Mouse (Mus musculus): Measurements from ENCODE around the gene Stxbp1. TPM values are rescaled to one million over a fixed set of nuclear protein-coding genes. Genes with fewer than 3 reads are reported as not detected.

The Stxbp1 gene
- 5.5 and 6.8 TPM in 2 replicates for polyA plus RNA-seq (2015; fragmentation: Nextera tagmentation; extraction: Ambion mirVana)

DNA sequence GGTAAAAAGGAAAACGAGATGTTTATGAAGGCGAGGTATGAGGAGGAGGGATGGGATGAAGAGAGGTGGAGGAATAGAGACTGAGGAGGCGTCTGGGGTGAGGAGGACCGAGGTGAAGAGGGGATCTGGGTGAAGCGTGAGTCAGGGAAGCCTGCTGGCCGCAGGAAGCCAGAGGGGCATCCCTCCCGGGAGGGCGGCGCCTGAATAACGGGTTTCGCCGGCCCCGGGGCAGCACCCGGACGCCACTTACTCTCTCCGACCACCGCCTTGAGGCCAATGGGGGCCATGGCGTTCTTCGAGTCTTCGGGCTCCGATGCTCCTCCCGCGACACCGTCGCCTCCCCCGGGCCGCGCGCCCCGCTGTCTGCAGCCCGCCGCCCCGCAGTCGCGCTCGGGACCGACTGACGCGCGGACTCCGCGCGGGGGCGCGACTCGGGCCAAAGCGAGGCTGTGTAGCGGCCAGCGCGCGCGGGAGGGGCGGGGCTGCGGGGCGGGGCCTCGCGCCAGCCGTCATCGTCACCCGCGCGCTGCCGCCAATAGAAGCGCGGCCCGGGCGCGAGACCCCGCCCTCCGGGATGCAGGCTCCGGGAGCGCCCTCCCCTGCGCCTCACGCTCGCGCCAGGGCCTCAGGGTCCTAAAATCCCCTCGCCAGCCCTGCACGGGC is at the start of gene Stxbp1:
Stxbp1 (minus strand) TSS at position 441 of the 663 bp plus-strand sequence.

DNA sequence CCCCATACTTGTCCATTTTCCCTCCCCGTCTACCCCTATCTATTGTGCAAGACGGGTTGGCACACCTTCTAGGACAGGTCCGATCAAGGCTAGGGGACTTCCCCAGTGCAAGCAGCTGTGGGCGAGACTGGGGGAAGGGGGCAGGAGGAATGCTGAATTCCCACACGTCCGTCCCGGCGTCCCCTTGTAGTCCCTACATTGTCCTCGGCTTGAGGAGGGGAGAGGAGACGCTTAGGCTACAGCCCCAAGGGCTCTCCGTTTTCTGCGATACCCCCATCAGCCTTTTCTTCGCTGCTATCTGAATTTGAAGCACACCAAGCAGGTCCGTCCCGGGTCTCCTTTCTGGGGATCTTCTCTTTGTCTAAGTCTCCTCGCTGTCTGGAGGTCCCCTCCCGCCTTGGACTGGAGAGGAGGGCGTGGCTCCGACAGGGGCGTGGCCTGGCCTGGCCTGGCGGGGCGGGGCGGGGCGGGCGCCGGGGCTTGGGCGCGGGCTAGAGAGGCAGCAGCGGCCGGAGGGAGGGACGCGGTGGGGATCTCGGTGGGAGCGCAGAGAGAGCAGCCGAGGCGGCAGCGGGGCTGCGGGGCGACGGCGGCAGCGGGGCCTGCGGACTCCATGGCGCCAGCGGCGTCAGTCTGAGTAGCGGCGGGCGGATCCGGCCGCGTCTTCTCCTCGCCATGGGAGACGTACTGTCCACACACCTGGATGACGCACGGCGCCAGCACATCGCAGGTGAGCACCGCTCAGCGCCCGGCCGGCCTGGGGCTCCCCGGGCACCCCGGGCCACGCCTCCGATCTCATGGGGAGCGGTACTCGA is 28.8 kb upstream of the Stxbp1 start, which contains the start of gene Fam129b:
Fam129b (plus strand) TSS at position 440 of the 815 bp plus-strand sequence.

DNA sequence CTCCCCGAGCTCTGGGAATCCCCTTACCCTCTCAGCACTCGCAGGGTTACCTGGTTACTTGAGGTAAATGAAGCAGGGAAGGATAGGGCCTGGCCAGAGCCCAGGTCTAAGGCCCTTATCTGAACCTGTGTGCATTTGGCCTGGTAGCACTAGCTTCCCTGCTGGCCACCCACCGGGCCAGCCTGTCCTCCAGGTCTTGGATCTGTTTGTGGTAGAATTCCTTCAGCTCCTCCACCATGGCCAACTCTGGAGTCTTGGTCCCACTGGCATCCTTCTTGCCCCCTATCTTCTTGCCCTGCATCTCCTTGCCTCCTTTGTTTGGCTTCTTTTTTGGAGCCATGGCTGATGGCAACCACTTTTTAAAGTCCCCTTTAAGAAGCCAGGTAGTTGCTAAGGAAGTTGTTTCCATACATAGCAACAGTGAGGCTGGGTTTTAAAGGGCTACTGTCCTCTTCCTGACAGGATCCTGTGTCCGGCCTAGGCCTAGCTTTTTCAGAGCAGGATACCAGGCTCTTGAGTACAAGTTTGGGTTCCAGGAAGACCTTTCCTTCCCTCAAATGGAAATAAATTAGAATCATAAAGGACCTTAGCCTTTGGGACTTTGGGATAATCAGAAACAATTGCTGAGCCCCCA is 62.9 kb downstream of the Stxbp1 start, which contains the start of gene Cfap157:
Cfap157 (minus strand) TSS at position 381 of the 634 bp plus-strand sequence.

DNA sequence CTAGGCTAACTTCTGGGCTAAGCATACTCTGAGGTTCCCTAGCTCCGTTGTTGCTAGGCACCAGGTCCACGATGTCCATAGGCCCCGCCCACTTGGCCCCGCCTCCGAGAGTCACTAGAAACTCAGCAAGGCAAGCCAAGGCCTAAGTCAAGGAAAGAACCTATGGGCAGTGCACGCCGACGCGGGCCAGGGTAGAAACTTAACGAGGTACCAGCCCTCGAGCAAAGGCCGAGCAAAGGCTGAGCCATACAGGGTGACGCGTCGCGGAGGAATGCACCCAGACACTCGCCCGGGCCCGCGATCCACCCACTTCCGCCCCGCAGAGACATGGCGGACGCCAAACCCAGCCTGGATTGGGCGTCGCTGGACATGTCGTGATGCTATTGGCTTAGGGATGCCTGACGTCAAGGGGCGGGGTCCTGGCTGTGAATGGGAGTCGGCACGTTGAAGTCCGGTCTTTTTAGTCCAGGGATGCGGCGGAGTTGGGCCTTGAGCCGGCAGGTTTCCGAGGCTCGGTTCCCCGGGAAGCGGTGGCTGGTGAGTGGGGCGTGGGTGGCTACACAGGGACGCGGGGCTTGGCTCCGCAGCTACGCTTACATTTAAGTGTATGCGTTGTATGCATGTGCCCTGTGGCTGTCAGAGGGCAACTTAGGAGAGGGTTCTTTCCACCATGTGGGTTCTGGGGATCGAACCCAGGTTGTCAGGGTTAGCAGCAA is 71.5 kb downstream of the Stxbp1 start, which contains the start of the genes Ttc16 and Ptrh1:
Ttc16 (minus strand) TSS at position 275 of the 716 bp plus-strand sequence.
Ptrh1 (plus strand) TSS at position 428 of the 716 bp plus-strand sequence.

DNA sequence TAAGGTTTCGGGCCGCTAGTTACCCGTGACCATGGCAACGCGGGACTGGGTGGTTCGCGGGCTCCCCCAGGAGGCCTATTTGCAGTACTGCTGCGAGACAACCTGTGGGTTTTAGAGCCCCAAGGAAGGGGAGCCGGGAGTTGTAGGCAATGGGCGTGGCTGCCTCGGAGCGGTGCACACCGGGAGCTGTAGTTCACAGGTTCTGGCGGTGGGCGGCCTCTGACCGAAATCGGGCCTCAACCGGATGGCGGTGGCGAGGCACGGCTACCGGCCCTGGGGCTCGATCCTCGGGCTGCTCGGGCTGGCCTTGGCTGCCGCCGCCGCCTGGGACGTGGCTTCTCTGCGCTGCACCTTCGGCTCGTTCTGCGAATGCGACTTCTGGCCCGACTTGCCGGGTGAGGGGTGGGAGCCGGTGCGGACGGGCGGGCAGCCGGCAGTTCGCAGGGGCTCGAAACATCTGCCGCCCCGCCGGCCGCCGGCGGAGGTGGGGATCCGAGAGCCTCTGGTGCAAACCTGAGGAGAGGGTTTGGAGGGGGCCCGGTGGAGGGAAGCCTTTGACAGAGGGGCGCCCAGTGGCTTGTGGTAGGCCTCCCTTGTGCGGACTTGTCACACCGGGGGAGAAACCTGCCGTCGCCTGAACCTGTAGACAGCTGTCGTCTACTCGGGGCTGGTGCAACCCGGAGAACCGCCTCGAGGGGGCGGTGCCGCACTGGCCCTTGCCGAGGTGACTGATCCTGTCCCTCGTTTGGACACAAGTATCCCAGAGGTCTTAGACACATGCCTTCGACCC is 89.8 kb downstream of the Stxbp1 start, which contains the start of gene Tor2a:
Tor2a (plus strand) TSS at position 179 of the 790 bp plus-strand sequence.

DNA sequence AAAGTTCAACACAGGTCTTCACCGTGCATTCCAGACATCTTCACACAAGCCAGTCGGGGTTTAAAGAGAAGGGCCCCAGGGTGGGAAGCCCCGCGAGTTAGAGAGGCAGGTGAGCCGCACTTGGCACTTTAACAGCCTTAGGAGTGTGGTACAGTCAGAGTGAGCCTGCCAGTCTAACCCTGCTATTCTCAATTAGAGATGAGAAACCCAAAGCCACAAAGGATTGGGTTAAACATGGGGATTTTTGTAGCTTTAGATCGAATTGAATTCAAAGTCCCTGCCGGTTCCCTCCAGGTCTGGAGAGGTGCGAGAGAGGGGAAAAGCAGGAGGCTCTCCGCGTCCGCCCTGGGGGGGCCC is 106.2 kb downstream of the Stxbp1 start, which contains the start of gene 6330409D20Rik:
6330409D20Rik (minus strand) TSS at position 101 of the 357 bp plus-strand sequence.

Other genes starting within 250 kb of the Stxbp1 start
- gene St6galnac6, start 247.5 kb downstream of the Stxbp1 start, polyA plus RNA-seq (2015; fragmentation: Nextera tagmentation; extraction: Ambion mirVana) = 13.3 and 16.6 TPM in 2 replicates
- gene Ak1, start 225.5 kb downstream of the Stxbp1 start, polyA plus RNA-seq (2015; fragmentation: Nextera tagmentation; extraction: Ambion mirVana) = 4.8 and 5.1 TPM in 2 replicates
- 40.5 and 45.8 TPM in 2 replicates for gene Eng, start 200.7 kb downstream of the Stxbp1 start, polyA plus RNA-seq (2015; fragmentation: Nextera tagmentation; extraction: Ambion mirVana)
- 20.0 and 22.3 TPM in 2 replicates for gene Fpgs, start 143.1 kb downstream of the Stxbp1 start, polyA plus RNA-seq (2015; fragmentation: Nextera tagmentation; extraction: Ambion mirVana)
- 71.1 and 76.8 TPM in 2 replicates for gene Cdk9, start 134.2 kb downstream of the Stxbp1 start, polyA plus RNA-seq (2015; fragmentation: Nextera tagmentation; extraction: Ambion mirVana)
- 21.4 and 28.6 TPM in 2 replicates for gene Sh2d3c, start 126.2 kb downstream of the Stxbp1 start, polyA plus RNA-seq (2015; fragmentation: Nextera tagmentation; extraction: Ambion mirVana)
- gene 6330409D20Rik, start 106.2 kb downstream of the Stxbp1 start, polyA plus RNA-seq (2015; fragmentation: Nextera tagmentation; extraction: Ambion mirVana) = 0.41 TPM in 1 of 2 replicates, not detected in the other
- 23.5 and 29.9 TPM in 2 replicates for gene Tor2a, start 90.0 kb downstream of the Stxbp1 start, polyA plus RNA-seq (2015; fragmentation: Nextera tagmentation; extraction: Ambion mirVana)
- gene Ttc16, start 71.6 kb downstream of the Stxbp1 start, polyA plus RNA-seq (2015; fragmentation: Nextera tagmentation; extraction: Ambion mirVana) = 0.05 and 0.17 TPM in 2 replicates
- 2.4 and 3.0 TPM in 2 replicates for gene Ptrh1, start 71.5 kb downstream of the Stxbp1 start, polyA plus RNA-seq (2015; fragmentation: Nextera tagmentation; extraction: Ambion mirVana)
- 0.12 and 0.37 TPM in 2 replicates for gene Cfap157, start 62.8 kb downstream of the Stxbp1 start, polyA plus RNA-seq (2015; fragmentation: Nextera tagmentation; extraction: Ambion mirVana)
- gene Fam129b, start 28.9 kb upstream of the Stxbp1 start, polyA plus RNA-seq (2015; fragmentation: Nextera tagmentation; extraction: Ambion mirVana) = 12.4 and 16.1 TPM in 2 replicates
- gene Rpl12, start 114.3 kb upstream of the Stxbp1 start, polyA plus RNA-seq (2015; fragmentation: Nextera tagmentation; extraction: Ambion mirVana) = 200 and 203 TPM in 2 replicates
- gene Lrsam1, start 114.4 kb upstream of the Stxbp1 start, polyA plus RNA-seq (2015; fragmentation: Nextera tagmentation; extraction: Ambion mirVana) = 2.7 TPM in 2 replicates
- 15.5 and 17.9 TPM in 2 replicates for gene Slc2a8, start 134.8 kb upstream of the Stxbp1 start, polyA plus RNA-seq (2015; fragmentation: Nextera tagmentation; extraction: Ambion mirVana)

Measured in spleen, postnatal 0 days (tissue).